Mouse (Mus musculus): ENCODE measurements around the gene Scrt2. TPM values are rescaled to one million over a fixed set of nuclear protein-coding genes. Genes with fewer than 3 reads are reported as not detected.

The Scrt2 gene
- polyA plus RNA-seq, 1 experiment, result 15.4 TPM

GRCm38 (mm10) chr2:152142571-152142970, 61.2 kb downstream of the Scrt2 start:
- no peak overlapping the region for H3K4me3 ChIP-seq (replicated peaks; ENCODE audit: insufficient read depth, low read depth, low read length)
- TF ChIP-seq CTCF (IDR thresholded peaks at IDR 0.05; ENCODE audit: borderline replicate concordance, insufficient read depth, low read depth, low read length), result no peak
- no peak for TF ChIP-seq POLR2A (IDR thresholded peaks at IDR 0.05; ENCODE audit: borderline replicate concordance, insufficient read depth, low read length)
- 27% methylated on average over 11 of the region's 11 CpGs for WGBS

GRCm38 (mm10) chr2:152143279-152144157, 62.2 kb downstream of the Scrt2 start, which contains the start of gene Tcf15:
TSS of gene Tcf15 (plus strand) at chr2:152143561.
- DNase-seq, result no peak
- WGBS, result 1% methylated on average over 116 of the region's 118 CpGs
- TF ChIP-seq CTCF (IDR thresholded peaks at IDR 0.05; ENCODE audit: borderline replicate concordance, insufficient read depth, low read depth, low read length) (no peak), POLR2A (IDR thresholded peaks at IDR 0.05; ENCODE audit: borderline replicate concordance, insufficient read depth, low read length) (no peak)

More at GRCm38 (mm10) chr2:152142571-152142970, 61.2 kb downstream of the Scrt2 start:
- Histone ChIP-seq H3K27me3 (ENCODE audit: control insufficient read depth, insufficient read depth, low read length) (peaks cover 4% of the 10 kb centered on the region), H3K27ac (ENCODE audit: insufficient read depth, low read length) (no peak overlapping the region), H3K4me1 (ENCODE audit: control insufficient read depth, insufficient read depth, low read length) (peaks cover 7% of the 10 kb centered on the region)
- no peak for DNase-seq

DNA sequence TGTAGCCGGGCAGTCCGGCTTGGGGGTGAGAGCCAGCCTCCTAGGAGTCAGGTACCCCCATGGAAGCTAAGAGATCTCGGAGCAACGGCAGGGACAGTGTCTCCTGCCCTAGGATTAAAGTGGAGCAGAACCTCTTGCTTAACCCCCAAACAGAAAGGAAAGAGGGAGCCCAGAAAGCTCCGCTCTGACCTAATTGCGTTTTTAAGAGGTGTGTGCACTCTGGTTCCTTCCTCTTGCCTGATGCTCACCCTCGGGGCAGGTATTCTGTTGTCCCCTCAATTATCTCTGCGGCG, 62.8 kb downstream of the Scrt2 start:
- Histone ChIP-seq H3K27me3 (ENCODE audit: control insufficient read depth, insufficient read depth, low read length) (peaks cover 4% of the 10 kb centered on the region), H3K4me1 (ENCODE audit: control insufficient read depth, insufficient read depth, low read length) (peaks cover 4% of the 10 kb centered on the region), H3K4me3 (replicated peaks; ENCODE audit: insufficient read depth, low read depth, low read length) (no peak overlapping the region), H3K27ac (ENCODE audit: insufficient read depth, low read length) (no peak overlapping the region)
- TF ChIP-seq CTCF (IDR thresholded peaks at IDR 0.05; ENCODE audit: borderline replicate concordance, insufficient read depth, low read depth, low read length), result no peak
- TF ChIP-seq POLR2A (IDR thresholded peaks at IDR 0.05; ENCODE audit: borderline replicate concordance, insufficient read depth, low read length), result no peak
- 42% methylated on average over 9 of the region's 9 CpGs for WGBS
- DNase-seq, result no peak

More at GRCm38 (mm10) chr2:152143279-152144157, 62.2 kb downstream of the Scrt2 start, which contains the start of gene Tcf15:
- Histone ChIP-seq H3K4me1 (ENCODE audit: control insufficient read depth, insufficient read depth, low read length) (peaks cover 7% of the 10 kb centered on the region), H3K27me3 (ENCODE audit: control insufficient read depth, insufficient read depth, low read length) (peaks cover 4% of the 10 kb centered on the region), H3K27ac (ENCODE audit: insufficient read depth, low read length) (no peak within 1 kb of the TSS), H3K4me3 (replicated peaks; ENCODE audit: insufficient read depth, low read depth, low read length) (peak within 1 kb of the TSS; percentile 37)

DNA sequence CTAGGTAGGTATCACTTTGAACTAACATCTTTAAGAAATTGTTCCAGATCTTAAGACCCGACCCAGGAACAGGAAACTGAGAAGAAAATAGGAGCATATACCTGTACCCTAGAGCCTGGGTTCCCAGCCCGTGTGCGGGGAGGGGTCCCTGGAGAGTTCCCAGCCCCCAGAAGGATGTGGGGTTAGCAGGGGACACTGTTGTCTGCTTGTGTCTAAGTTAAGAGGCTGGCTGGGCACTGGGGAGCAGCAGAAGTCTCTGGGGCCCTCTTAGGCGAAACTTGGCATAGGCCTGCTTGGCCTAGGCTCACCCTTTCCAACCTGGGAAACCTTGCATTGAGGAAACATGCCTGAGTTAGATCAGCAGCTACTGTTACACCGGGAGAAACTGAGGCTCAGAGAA, 63.2 kb downstream of the Scrt2 start:
- Histone ChIP-seq H3K27me3 (ENCODE audit: control insufficient read depth, insufficient read depth, low read length) (peaks cover 4% of the 10 kb centered on the region), H3K27ac (ENCODE audit: insufficient read depth, low read length) (no peak overlapping the region), H3K4me3 (replicated peaks; ENCODE audit: insufficient read depth, low read depth, low read length) (no peak overlapping the region), H3K4me1 (ENCODE audit: control insufficient read depth, insufficient read depth, low read length) (peaks cover under 1% of the 10 kb centered on the region; the same call in 1 of the 2 replicates)
- no peak for DNase-seq
- no peak for TF ChIP-seq POLR2A (IDR thresholded peaks at IDR 0.05; ENCODE audit: borderline replicate concordance, insufficient read depth, low read length)
- no peak for TF ChIP-seq CTCF (IDR thresholded peaks at IDR 0.05; ENCODE audit: borderline replicate concordance, insufficient read depth, low read depth, low read length)
- WGBS, result 87% methylated on average over 5 of the region's 5 CpGs

Other genes with a start within 250 kb of the Scrt2 start
- not detected in 2 replicates for gene Rspo4, start 238.6 kb upstream of the Scrt2 start, polyA plus RNA-seq (2012; rRNA removed)
- gene Angpt4, start 170.3 kb upstream of the Scrt2 start, polyA plus RNA-seq (2012; rRNA removed), result 0.23 and 0.25 TPM in 2 replicates
- 8.3 and 8.9 TPM in 2 replicates for gene Fam110a, start 101.3 kb upstream of the Scrt2 start, polyA plus RNA-seq (2012; rRNA removed)
- gene Slc52a3, start 85.0 kb upstream of the Scrt2 start, polyA plus RNA-seq (2012; rRNA removed), result 2.1 and 2.6 TPM in 2 replicates
- gene Srxn1, start 24.0 kb downstream of the Scrt2 start, polyA plus RNA-seq (2012; rRNA removed), result 138 TPM in 2 replicates
- 2.6 TPM in 2 replicates for gene Tcf15, start 62.0 kb downstream of the Scrt2 start, polyA plus RNA-seq (2012; rRNA removed)
- gene Csnk2a1, start 145.3 kb downstream of the Scrt2 start, polyA plus RNA-seq (2012; rRNA removed), result 70.2 and 73.1 TPM in 2 replicates
- gene Tbc1d20, start 212.3 kb downstream of the Scrt2 start, polyA plus RNA-seq (2012; rRNA removed), result 38.7 and 40.9 TPM in 2 replicates